Mouse (Mus musculus): Measurements from ENCODE around the gene Rbm48. TPM values are rescaled to one million over a fixed set of nuclear protein-coding genes. Genes with fewer than 3 reads are reported as not detected.
"Not testable (repeated sequence)": the region's sequence is repeated elsewhere in the genome, so short reads cannot be mapped to it uniquely, and the experiment has no call there.

Gene Rbm48
- polyA plus RNA-seq, 1 experiment, result 13.0 TPM

- no peak overlapping the region for H3K27ac ChIP-seq (ENCODE audit: insufficient read depth, low read length)
- no peaks in the 10 kb centered on the region for H3K4me1 ChIP-seq (ENCODE audit: control insufficient read depth, insufficient read depth, low read length)
- DNase-seq, result no peak
- H3K4me3 ChIP-seq (replicated peaks; ENCODE audit: insufficient read depth, low read depth, low read length), result no peak overlapping the region
- 95% methylated on average over 5 of the region's 5 CpGs for WGBS
- H3K27me3 ChIP-seq (ENCODE audit: control insufficient read depth, insufficient read depth, low read length), result no peaks in the 10 kb centered on the region
- TF ChIP-seq CTCF (IDR thresholded peaks at IDR 0.05; ENCODE audit: borderline replicate concordance, insufficient read depth, low read depth, low read length) (no peak), POLR2A (IDR thresholded peaks at IDR 0.05; ENCODE audit: borderline replicate concordance, insufficient read depth, low read length) (no peak)
These were observed 33.7 kb upstream of the Rbm48 start for GRCm38 (mm10) chr5:3630055-3630454.

DNA sequence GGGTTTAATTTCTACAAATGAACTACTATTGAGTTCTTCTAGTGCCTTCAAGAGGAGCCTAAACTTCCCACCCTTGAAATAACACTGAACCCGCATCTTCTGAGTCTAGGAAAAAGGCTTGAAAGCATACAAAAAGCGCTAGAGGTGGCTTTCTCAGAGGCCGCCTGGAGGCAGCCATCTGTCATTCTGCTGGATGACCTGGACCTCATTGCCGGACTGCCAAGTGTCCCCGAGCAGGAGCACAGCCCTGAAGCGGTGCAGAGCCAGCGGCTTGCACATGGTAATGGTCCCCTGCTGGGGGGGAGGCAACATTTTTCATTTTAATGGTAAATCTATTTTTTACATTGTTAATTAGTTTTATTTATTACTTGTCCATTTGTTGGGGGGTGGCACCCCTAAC is 24.1 kb upstream of the Rbm48 start:
- H3K27me3 ChIP-seq (ENCODE audit: control insufficient read depth, insufficient read depth, low read length), result no peaks in the 10 kb centered on the region
- peak; percentile 75 to 87 for DNase-seq
- no peak overlapping the region for H3K27ac ChIP-seq (ENCODE audit: insufficient read depth, low read length)
- no peak overlapping the region for H3K4me3 ChIP-seq (replicated peaks; ENCODE audit: insufficient read depth, low read depth, low read length)
- TF ChIP-seq CTCF (IDR thresholded peaks at IDR 0.05; ENCODE audit: borderline replicate concordance, insufficient read depth, low read depth, low read length) (no peak), POLR2A (IDR thresholded peaks at IDR 0.05; ENCODE audit: borderline replicate concordance, insufficient read depth, low read length) (no peak)
- peaks cover 11% of the 10 kb centered on the region; the same call in 1 of the 2 replicates for H3K4me1 ChIP-seq (ENCODE audit: control insufficient read depth, insufficient read depth, low read length)
- WGBS, result 18% methylated on average over 7 of the region's 7 CpGs

DNA sequence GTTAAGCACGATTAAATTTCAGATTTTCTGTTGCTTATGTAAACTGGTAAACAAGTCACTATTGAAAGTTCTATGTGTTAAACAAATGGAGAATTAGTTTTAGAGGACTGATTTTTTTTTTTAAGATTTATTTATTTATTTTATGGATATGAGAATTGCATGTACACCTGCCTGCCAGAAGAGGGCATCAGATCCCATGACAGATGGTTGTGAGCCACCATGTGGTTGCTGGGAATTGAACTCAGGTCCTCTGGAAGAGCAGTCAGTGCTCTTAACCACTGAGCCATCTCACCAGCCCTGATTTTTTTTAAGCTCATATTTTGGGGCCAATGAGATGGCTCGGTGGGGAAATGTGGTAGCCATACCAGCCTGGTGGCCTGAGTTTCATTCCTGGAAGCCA is 15.4 kb upstream of the Rbm48 start:
- not testable (repeated sequence) for H3K4me3 ChIP-seq (replicated peaks; ENCODE audit: insufficient read depth, low read depth, low read length); H3K27ac ChIP-seq (ENCODE audit: insufficient read depth, low read length); H3K4me1 ChIP-seq (ENCODE audit: control insufficient read depth, insufficient read depth, low read length); DNase-seq; H3K27me3 ChIP-seq (ENCODE audit: control insufficient read depth, insufficient read depth, low read length)
- 96% methylated on average over 2 of the region's 2 CpGs for WGBS

GRCm38 (mm10) chr5:3609241-3609640 is 12.9 kb upstream of the Rbm48 start:
- DNase-seq, result no peak
- no peak for TF ChIP-seq CTCF (IDR thresholded peaks at IDR 0.05; ENCODE audit: borderline replicate concordance, insufficient read depth, low read depth, low read length)
- WGBS, result 91% methylated on average over 7 of the region's 7 CpGs
- Histone ChIP-seq H3K27ac (ENCODE audit: insufficient read depth, low read length) (no peak overlapping the region), H3K27me3 (ENCODE audit: control insufficient read depth, insufficient read depth, low read length) (no peaks in the 10 kb centered on the region), H3K4me3 (replicated peaks; ENCODE audit: insufficient read depth, low read depth, low read length) (no peak overlapping the region), H3K4me1 (ENCODE audit: control insufficient read depth, insufficient read depth, low read length) (no peaks in the 10 kb centered on the region)

- Histone ChIP-seq H3K4me3 (replicated peaks; ENCODE audit: insufficient read depth, low read depth, low read length) (no peak overlapping the region), H3K4me1 (ENCODE audit: control insufficient read depth, insufficient read depth, low read length) (no peaks in the 10 kb centered on the region), H3K27ac (ENCODE audit: insufficient read depth, low read length) (no peak overlapping the region), H3K27me3 (ENCODE audit: control insufficient read depth, insufficient read depth, low read length) (no peaks in the 10 kb centered on the region)
- no peak for DNase-seq
- TF ChIP-seq POLR2A (IDR thresholded peaks at IDR 0.05; ENCODE audit: borderline replicate concordance, insufficient read depth, low read length) (no peak), CTCF (IDR thresholded peaks at IDR 0.05; ENCODE audit: borderline replicate concordance, insufficient read depth, low read depth, low read length) (no peak)
- WGBS, result 95% methylated on average over 9 of the region's 9 CpGs
These were observed 10.7 kb upstream of the Rbm48 start for GRCm38 (mm10) chr5:3607114-3607513.

- WGBS, result 93% methylated on average over 3 of the region's 3 CpGs
- no peak overlapping the region for H3K27ac ChIP-seq (ENCODE audit: insufficient read depth, low read length)
- TF ChIP-seq CTCF (IDR thresholded peaks at IDR 0.05; ENCODE audit: borderline replicate concordance, insufficient read depth, low read depth, low read length) (no peak), POLR2A (IDR thresholded peaks at IDR 0.05; ENCODE audit: borderline replicate concordance, insufficient read depth, low read length) (no peak)
- H3K4me3 ChIP-seq (replicated peaks; ENCODE audit: insufficient read depth, low read depth, low read length), result no peak overlapping the region
- H3K27me3 ChIP-seq (ENCODE audit: control insufficient read depth, insufficient read depth, low read length), result no peaks in the 10 kb centered on the region
- DNase-seq, result no peak
- H3K4me1 ChIP-seq (ENCODE audit: control insufficient read depth, insufficient read depth, low read length), result no peaks in the 10 kb centered on the region
These were observed 4.4 kb upstream of the Rbm48 start for GRCm38 (mm10) chr5:3600790-3601189.

DNA sequence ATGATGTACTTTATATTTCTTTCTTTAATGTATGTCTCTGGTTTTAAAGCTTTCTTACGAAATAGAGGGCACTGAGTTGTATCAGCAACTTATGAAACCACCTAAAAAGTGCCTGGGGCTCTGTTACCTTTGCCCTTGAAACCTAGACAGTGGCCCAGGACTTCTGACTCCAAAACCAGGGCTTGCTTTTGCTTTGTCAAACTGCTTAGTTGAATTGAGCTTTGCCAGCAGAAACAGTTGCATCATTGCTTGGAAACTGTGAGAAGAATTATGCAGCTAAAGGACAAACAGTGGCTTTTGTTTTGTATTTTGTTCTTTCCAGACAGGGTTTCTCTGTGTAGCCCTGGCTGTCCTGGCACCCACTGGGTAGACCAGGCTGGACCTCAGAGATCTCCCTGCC is 3.9 kb upstream of the Rbm48 start:
- H3K4me1 ChIP-seq (ENCODE audit: control insufficient read depth, insufficient read depth, low read length), result no peaks in the 10 kb centered on the region
- WGBS, result 77% methylated on average over 1 of the region's 1 CpGs
- TF ChIP-seq CTCF (IDR thresholded peaks at IDR 0.05; ENCODE audit: borderline replicate concordance, insufficient read depth, low read depth, low read length) (no peak), POLR2A (IDR thresholded peaks at IDR 0.05; ENCODE audit: borderline replicate concordance, insufficient read depth, low read length) (no peak)

GRCm38 (mm10) chr5:3598766-3599165 is 2.4 kb upstream of the Rbm48 start:
- no peak overlapping the region for H3K27ac ChIP-seq (ENCODE audit: insufficient read depth, low read length)
- 0 out of 2 replicates have a peak, but pooled peaks cover 3% of the 10 kb centered on the region for H3K4me1 ChIP-seq (ENCODE audit: control insufficient read depth, insufficient read depth, low read length)
- no peaks in the 10 kb centered on the region for H3K27me3 ChIP-seq (ENCODE audit: control insufficient read depth, insufficient read depth, low read length)
- DNase-seq, result no peak
- TF ChIP-seq CTCF (IDR thresholded peaks at IDR 0.05; ENCODE audit: borderline replicate concordance, insufficient read depth, low read depth, low read length) (no peak), POLR2A (IDR thresholded peaks at IDR 0.05; ENCODE audit: borderline replicate concordance, insufficient read depth, low read length) (no peak)
- 95% methylated on average over 5 of the region's 5 CpGs for WGBS
- H3K4me3 ChIP-seq (replicated peaks; ENCODE audit: insufficient read depth, low read depth, low read length), result no peak overlapping the region

More for the DNA sequence above, 3.9 kb upstream of the Rbm48 start:
- H3K4me3 ChIP-seq (replicated peaks; ENCODE audit: insufficient read depth, low read depth, low read length), result no peak overlapping the region
- no peak overlapping the region for H3K27ac ChIP-seq (ENCODE audit: insufficient read depth, low read length)
- no peaks in the 10 kb centered on the region for H3K27me3 ChIP-seq (ENCODE audit: control insufficient read depth, insufficient read depth, low read length)
- DNase-seq, result no peak

GRCm38 (mm10) chr5:3597171-3597570 is 786 bp upstream of the Rbm48 start:
- Histone ChIP-seq H3K4me1 (ENCODE audit: control insufficient read depth, insufficient read depth, low read length) (0 out of 2 replicates have a peak, but pooled peaks cover 3% of the 10 kb centered on the region), H3K27ac (ENCODE audit: insufficient read depth, low read length) (no peak overlapping the region), H3K4me3 (replicated peaks; ENCODE audit: insufficient read depth, low read depth, low read length) (peak overlapping the region; percentile 95), H3K27me3 (ENCODE audit: control insufficient read depth, insufficient read depth, low read length) (no peaks in the 10 kb centered on the region)
- DNase-seq, result no peak
- no peak for TF ChIP-seq POLR2A (IDR thresholded peaks at IDR 0.05; ENCODE audit: borderline replicate concordance, insufficient read depth, low read length)
- no peak for TF ChIP-seq CTCF (IDR thresholded peaks at IDR 0.05; ENCODE audit: borderline replicate concordance, insufficient read depth, low read depth, low read length)
